Mouse (Mus musculus) cerebellum, postnatal 4 days (tissue): ENCODE measurements at regions not wholly inside any gene's neighbourhood (a gene's known extent, or its start where the extent isn't known, plus 50 kb on each side); places are given as distances from the start of the nearest gene placed in this dataset.

Experiments used
- DNase-seq, 2 experiments: peaks; one replicate each; pipeline ENCODE4 v3.0.0; 2022; ENCODE audit warnings: low spot score in 2 of 2, mixed read lengths in 1 of 2

DNA sequence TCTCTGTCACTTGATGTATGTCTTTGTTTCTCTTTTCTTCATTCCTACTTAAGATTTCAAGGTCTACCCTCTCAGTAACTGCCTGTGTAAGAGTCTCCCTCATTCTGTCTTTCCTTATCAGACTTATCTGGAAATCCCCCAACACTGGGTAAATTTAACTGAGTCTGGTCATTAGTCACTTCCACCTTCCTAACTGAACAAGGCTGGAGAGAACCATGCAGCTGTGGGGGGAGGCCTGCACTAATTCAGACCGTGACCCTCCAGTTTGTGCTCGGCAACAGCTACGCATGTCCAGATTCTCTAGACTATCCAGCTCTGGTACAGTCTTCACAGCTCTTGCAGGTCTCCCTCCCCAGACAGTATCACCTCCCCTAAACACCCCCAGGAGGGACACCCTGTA, 103.3 kb downstream of the Prox1 start:
- no peak for DNase-seq

DNA sequence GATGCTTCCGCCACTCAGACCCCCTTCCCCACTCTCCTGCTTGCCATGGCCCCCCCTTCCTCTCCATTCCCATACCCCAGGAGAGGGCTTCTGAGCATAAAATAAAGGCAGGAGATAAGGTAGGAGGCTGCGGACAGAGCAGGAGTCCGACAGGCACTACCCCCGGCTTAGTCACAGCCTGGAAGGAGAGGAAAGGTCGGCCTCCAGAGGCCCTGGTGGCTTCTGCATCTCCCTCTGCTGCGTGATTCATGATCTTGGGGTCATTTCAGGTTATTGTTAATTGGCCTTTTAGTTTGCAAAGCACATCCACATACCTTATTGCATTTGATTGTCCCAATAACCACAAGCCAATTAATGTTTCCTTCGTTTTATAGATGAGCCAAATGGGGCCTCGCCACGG, 104.1 kb downstream of the Prox1 start:
- no peak for DNase-seq

DNA sequence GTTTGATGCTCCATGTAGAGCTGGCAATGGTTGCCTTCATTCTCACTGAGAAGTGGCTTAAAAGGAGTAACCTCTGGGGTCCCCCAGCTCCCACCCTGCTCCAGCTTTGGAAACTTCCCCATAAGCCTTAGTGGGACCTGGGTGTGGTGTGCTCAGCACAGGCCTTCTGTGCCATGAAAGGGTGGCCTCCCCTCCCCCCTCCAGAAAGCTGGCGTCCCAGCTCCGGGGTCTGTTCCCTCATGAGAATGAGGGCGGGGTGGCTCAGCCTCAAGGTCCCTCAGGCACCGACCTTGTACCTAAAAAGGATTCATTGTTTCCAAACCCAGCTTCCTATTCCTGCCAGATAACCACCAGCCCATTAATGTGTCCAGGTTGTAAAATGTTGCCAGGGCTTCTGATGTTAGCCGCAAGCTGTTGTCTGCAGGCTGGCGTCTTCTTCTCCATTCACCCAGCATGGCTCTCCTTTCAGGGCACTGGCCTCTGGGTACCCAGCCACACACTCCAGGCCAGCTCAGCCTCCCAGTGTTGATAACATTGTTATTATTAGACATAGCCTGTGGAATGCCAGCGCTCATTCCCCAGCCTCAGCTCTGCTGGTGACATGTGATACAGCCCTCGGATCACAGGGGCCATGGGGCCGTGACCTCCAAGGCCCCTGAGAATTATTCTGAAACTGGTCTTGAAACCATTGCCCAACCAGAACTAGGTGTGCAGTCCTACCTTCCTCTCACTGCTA, 108.8 kb downstream of the Prox1 start:
- DNase-seq: no peak

DNA sequence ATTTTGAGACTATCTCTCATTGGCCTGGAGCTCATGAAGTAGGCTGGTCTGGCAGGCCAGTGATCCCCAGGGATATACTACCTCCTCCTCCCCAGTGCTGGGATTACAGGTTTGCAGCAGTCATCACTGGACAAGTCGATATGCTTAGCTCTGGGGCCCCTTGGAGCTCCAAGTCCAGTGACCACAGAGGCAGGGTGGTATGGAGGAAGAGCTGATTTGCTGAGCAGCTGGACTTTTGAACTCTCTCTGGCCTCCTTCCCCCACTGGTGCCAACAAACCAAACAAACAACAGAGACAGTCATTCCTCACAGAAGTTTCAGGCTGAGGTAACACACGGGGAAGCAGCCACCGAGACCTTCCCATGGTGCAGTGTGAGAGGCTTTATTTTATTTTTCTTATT, 111.5 kb downstream of the Prox1 start:
- DNase-seq: no peak

DNA sequence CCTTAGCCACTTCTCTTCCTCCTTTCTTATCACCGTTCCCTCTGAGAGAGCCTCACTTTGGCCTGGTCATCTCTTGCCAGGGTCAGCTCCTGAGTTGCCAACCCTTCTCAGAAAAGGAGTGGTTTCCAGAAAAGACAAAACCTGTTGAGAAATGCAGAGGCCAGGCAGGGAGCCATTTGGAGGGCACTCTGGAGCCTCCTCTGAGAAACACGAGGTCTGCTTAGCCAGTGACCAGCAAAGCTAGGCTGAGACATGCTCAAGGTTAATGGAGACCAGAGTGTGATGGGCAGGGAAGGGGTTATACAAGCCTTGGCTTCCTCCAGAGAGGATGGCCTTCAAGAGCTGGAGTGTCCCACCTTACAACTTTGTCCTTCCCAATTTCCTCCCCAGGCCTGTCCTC, 113.6 kb downstream of the Prox1 start:
- DNase-seq: no peak

DNA sequence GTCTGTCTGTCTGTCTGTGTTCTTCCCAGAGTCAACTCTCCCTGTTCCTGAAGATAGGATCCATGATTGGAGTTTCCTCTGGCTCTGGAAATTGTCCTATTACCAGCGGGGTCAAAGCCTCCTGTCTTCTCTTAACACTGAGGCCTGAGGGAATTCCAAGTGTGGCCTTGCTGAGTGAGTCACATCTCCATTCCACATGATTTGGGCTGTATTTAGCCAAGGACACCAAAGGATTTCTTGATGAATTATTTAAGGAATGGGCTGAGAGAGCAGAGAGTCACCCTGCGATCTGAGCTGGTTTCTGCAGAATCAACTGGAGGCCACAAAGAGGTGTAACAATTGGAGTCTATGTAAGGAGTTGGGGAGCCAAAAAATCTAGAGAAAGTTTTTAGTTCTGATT, 118.6 kb downstream of the Prox1 start:
- DNase-seq: no peak

DNA sequence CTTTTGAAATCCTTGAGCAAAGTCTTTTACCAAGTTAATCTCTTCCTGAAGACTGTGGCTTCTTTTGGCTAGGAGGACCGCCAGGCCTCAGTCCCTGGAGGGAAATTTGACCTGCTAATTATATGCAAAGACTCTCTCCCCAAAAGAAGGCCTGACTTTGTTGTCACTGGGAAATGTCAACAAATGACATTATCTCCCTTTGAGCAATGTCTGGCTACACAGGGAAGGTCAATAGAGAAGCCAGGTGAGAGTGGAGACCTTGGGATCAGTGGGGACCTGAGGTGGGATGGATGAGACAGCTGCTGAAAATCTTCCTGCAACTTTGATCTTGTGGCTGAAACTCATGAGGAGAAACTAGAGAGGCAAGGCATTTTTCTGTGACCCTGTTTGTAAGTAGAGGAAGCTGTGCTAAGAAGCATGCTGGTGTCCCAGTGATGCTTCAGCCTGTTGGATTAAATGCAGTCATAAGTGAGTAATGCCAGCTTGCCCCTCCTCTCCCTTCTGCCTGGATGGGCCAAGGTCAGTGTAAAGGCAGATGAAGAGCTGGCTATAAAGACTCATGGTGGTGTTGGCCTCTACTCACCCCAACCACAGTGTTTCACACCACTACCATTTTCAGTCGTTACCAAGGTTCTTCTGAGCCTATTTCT, 121.9 kb downstream of the Prox1 start:
- DNase-seq: no peak

DNA sequence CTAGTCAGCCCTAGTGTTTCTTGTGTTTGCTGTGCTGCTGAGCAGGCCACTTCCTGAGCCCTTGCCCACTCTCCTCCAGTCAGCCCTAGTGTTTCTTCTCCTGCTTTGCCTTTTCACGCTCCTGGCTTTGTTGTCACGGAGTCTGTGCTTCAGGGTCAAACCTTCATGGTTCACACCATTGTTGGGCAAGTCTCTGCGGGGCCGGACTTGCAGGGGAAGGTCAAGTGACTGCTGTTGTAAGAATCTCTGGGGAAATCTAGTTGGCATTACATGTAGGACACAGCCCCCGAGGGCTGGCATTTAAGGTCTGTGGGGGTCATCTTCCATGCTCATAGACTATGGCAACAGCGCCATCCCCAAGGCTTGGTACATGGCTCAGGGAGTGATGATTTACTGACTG, 123.3 kb downstream of the Prox1 start:
- no peak for DNase-seq

DNA sequence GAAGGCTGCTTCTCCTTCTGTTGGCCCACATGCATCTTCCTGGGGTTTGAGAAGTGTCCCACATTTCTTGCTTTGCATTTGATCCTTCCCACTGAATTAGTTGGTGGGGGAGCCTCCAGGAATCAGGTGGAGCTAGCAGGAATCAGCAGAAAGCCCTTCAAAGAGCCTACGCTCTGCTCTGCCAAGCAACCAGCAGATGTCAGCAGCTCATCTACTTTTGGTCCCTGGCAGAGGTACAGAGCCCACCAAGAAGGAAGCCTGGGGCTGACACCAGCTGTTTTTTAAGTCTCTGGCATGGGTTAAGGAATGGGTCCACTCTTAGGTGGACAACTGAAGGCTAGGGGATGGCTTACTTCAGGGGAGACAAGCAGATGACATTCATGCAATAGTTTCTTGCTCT, 123.6 kb upstream of the Smyd2 start:
- DNase-seq: peak in 1 of 2 experiments; percentile 44

DNA sequence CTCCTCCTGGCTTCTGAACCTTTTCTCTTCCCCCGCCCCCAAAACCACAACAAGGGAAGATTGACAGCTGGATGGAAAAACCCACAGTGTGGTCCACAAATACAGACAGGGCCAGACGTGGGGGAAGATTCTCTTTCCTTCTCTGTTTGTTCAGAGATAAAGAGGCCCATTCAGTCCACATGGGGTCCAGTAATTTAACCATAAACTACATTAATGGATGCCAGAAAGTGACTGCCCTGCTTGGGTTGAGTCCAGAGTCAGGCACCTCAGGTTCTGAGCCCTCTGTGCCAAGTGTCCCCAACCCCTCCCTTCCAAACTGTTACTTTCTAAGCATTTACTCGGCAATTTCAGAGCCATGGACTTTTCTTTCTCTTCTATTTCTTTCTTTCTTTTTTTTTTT, 121.9 kb upstream of the Smyd2 start:
- no peak for DNase-seq

DNA sequence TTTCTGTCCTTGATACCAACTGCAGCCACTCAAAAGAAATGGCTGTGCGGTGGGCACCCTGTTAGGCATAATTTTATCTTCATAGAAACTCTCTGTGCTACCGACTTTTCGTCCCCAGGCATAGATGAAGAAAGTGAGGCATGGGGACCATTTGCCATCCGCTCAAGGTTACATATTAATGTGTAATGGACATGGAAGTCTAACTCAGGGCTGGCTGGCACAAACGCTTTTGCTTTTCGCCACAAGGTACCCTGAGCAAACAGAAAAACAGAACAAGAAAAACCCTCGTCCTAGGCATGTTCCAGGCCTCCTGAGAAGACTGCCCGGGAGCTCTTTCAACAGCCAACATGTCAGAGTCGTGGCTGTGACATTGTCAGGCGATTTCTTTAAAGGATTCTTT, 121.0 kb upstream of the Smyd2 start:
- no peak for DNase-seq

DNA sequence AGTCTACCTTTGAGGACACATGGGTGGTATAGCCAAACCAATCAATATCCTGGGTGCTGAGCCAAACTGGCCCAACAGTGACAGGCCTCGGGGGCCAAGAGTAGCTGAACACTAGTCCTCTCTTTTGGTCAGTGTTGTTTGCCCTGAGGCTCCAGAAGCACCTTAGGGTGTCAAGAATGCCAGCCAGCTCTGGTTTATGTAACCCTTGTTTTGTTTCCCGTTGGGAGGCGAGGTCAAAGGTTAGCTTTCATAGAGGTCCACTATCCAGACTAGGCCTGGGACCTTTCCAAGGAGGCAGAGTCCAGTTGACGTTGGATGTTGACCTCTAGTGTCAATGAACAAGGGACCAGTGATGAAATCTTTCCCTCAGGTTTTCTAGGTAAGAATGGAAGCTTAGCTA, 120.0 kb upstream of the Smyd2 start:
- DNase-seq: no peak

DNA sequence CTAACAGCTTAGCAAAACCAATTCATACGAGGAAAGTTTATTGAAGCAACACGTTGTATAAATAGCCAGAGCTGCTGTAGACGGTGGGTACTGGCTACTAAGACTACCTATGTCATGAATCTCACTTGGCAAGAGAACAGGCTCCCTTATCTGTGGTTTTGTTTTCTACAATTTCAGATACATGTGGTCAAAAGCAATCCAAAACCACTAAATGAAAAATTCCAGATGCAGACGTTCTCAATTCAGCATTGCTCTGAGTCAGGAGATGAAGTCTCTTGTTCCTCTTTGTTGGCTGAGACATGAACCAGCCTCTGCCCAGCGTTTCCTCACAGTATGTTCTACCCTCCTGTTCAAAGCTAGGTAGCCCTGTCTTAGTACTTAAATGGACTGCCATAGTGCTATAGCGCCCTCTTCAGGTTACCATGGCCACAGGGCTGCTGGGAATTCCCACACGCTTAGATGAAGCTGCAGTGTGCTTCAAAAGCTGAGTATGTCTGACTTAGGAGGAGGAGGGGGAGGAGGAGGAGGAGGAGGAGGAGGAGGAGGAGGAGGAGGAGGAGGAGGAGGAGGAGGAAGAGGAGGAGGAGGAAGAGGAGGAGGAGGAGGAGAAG, 119.0 kb upstream of the Smyd2 start:
- no peak for DNase-seq

DNA sequence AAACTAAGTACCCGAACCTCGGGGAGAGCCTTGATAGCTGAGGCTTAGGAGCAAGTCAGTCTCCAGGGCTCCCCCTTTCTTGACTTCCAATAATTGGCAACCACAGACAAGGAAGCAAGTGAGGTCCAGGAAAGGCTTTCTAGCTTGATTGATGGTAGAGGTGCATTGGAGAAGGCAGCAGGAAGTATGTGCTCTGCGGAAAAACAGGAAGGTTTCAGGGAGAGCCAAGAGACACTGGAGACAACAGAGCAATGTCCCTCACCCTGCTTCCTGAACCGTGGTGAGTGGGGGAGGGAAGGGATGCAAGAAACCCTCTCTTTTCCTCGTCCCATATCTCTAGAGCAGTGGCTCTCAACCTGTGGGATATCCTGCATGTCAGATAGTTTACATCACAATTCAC, 115.9 kb upstream of the Smyd2 start:
- DNase-seq: no peak

DNA sequence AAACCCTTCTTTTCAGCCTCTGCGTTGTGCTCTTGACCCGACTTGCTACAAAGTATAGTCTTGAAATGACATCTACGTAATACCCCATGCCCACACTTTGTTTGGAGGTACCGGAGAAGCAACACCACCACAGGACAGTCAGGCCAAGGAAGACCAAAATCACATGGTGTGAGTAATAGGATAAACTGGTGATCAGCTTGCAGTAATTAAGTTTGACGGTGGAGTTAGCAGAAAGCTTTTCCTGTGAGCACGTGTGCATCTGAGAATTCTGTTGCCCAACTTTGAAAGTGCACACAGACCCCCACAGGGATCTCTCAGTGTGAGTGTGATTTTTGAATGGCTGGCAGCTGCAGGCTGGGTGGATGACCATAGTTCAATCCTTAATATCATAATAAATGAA, 114.6 kb upstream of the Smyd2 start:
- no peak for DNase-seq

DNA sequence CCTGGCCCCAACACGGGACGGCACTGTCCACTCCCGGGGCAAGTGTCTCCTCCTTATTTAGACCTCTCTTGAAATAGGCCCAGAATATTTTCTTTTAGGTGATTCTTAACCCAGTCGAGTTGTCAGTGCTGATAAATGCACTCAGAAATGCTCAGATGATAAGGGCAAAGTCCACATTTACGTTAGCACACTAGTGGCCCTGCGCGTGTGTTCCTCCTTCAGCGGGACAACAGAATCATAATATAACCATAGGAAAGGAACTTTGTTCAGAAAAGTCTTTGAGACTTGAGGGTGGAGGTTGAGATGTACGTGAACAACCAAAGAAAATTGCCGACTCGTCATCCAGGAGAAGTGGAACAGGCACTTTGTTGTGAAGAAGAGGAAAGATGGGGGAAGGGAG, 113.8 kb upstream of the Smyd2 start:
- no peak for DNase-seq

DNA sequence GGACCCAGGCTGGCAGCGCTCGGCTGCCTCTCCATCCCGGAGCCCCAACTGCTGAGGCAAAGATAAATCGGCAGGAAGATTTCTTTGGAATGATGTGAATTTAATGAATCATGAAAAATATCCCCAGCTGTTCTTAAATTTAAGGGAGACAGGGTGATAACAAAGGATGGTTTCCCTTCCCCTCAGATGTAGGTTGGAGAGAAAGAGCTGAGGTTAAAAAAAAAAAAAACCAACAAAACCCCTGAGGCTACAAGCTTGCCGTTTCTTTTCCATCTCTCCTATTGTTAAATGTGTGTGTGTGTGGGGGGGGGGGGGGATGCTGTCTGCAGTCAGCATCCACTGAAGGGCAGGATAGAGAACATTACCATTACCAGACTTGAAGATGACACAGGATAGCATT, 111.9 kb upstream of the Smyd2 start:
- no peak for DNase-seq

DNA sequence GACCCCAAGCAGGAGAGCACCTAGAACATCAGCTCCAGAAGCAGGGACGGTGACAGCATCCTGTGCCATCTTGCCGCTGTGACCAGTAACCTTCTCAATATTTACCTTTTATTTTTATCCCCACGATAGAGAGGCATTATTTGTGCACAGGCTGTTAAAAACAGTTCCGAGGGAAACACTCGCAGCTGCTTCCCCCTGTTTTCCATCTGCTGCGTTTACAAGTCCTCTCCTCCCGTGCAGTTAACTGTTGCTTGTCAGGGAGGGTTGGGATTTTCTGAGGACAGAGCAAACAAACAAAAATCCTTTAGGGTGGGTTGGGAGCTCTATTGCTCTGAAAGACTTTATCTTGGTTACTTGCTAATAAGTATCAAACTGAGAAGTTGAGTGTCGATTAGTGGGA, 105.4 kb upstream of the Smyd2 start:
- no peak for DNase-seq

DNA sequence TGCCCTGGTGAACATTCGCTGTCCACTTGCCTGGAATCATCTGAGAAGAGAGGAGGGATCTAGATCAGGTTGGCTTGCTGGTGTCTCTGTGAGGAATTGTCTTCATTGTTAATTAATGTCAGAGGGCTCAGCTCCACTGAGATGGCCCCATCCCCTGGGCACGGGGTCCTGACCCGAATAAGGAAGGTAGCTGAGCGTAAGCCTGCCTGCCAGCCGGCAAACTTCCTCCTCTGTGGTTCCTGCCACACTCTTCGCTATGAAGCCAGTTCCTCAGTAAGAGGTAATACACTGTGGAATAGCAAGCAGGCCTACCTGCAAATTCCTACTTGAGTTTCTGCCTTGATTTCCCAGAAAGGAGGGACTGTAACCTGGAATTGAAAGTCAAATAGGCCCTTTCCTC, 87.3 kb upstream of the Smyd2 start:
- DNase-seq: no peak

DNA sequence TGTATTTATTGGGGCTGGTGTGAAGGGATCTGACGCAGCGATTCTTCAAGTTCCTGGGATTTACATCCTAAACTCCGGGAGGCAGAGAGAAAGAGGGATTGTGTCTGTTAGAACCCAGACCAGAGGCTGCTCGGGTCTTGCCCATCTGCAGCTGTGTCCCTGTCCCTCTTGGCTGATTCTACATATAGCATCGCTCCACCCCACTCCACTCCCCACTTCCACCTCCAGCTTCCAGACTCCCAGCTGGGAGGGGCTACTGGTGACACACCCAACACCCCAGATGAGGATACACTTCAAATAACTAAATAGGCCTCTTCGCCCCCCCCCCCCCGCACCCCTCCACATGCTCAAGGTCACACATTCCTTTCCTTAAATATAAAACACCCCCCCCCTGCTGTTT, 85.1 kb upstream of the Smyd2 start:
- no peak for DNase-seq

DNA sequence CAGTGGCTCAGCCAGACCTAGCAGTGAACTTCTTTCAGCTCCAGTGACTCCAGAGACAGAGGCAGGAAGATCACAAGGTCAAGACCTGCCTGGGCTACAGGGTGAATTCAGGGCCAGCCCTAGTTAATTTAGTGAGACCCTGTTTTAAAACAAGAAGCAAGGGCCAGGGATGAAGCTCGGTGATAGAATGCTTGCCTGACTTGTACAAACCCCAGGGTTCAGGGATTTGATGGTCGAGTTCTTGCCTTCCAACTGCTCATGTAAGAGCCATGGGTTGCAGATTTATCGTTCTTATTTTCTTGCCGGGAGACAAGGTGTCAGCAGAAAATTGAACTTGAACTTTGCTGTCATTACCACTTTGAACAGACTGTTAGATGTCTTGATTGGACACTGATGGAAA, 78.9 kb upstream of the Smyd2 start:
- no peak for DNase-seq

DNA sequence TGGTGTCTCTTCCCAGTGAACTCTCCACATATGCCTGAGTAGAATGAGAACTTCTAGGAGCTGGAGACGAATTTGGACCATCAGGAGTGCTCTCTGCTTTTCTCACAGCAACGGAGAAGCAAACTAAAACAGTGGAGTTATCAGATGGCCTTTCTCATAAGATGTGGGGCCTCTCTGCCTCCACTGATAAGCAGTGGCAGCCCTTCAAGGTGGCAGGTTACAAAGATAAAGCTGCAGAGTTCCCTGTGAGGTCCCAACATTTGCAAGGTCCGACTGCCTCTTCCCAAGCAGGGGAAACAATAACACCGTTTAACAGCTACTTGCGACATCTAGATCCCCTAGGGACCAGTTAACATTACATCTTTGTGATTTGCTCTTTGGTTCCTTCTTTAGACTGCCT, 71.5 kb upstream of the Smyd2 start:
- DNase-seq: no peak

DNA sequence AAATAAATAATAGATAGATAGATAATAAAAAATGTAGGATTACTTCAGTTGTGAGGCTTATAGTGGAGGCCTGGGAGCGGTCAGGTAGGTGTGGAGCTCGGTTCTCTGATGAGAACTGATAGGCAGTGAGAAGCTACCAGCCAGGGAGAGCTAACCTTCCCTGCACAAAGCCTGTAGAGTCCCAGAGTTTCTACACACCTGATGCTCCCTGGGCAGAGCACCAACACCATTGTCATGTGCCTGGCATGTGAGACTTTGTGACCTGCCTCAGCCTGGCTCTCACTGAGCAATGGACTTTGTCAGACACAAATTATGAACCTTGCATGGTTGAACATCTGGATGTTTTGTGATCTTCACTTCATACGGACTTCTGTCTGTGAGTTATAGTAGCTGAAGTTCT, 71.1 kb upstream of the Smyd2 start:
- no peak for DNase-seq

DNA sequence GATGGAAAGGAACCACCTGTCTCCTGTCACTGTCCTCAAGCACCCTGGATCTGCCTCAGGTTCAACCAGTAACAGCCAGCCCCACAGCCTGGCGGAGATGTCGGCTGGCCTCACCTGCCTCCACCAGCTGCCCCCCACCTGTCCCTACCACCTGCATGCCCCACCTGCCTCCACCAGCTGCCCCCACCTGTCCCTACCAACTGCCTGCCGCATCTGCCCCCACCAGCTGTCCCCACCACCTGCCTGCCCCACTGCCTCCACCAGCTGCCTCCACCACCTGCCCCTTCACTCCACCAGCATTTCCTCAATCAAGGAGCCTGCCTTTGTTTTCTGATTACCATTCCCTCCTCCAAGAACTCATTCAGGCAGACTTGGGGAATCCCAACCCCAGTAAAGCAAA, 68.9 kb upstream of the Smyd2 start:
- no peak for DNase-seq
